Mouse (Mus musculus) heart, embryonic 16.5 days (tissue): ENCODE measurements at regions not wholly inside any gene's neighbourhood (a gene's known extent, or its start where the extent isn't known, plus 50 kb on each side); places are given as distances from the start of the nearest gene placed in this dataset.
A peak's percentile ranks its signal among the peaks of the same experiment; 100 is the strongest.

Experiments used
- ATAC-seq: fragments of 200-750 bp; cut with Nextera tagmentation; replicated peaks from 2 replicates; pipeline ENCODE4 v1.8.0; 2017; ENCODE audit warnings: moderate number of reproducible peaks; ENCODE audit not compliant: insufficient read depth, low FRiP score; ENCODE audit errors: extremely low read depth
- H3K27ac ChIP-seq: fragments of 300-500 bp; sonication (generic); 2 replicates; pipeline ENCODE4 v1.5.1; 2014; ENCODE audit warnings: mild to moderate bottlenecking, low read length, control low read depth, moderate library complexity
- H3K27me3 ChIP-seq: fragments of 300-500 bp; sonication (generic); 2 replicates; pipeline ENCODE4 v1.6.1; 2014; ENCODE audit warnings: low read length, mixed read lengths; ENCODE audit not compliant: control insufficient read depth, insufficient read depth
- H3K36me3 ChIP-seq: fragments of 300-500 bp; sonication (generic); 2 replicates; pipeline ENCODE4 v1.6.1; 2014; ENCODE audit not compliant: control insufficient read depth, insufficient read depth
- H3K4me1 ChIP-seq: fragments of 300-500 bp; sonication (generic); 2 replicates; pipeline ENCODE4 v1.6.1; 2014; ENCODE audit warnings: low read length, mixed read lengths; ENCODE audit not compliant: control insufficient read depth, insufficient read depth
- H3K4me2 ChIP-seq: fragments of 300-500 bp; sonication (generic); 2 replicates; pipeline ENCODE4 v1.6.1; 2014; ENCODE audit warnings: low read depth, mild to moderate bottlenecking, control low read depth, low read length
- H3K4me3 ChIP-seq: fragments of 300-500 bp; sonication (generic); 2 replicates; pipeline ENCODE4 v1.5.1; 2014; ENCODE audit warnings: mild to moderate bottlenecking, control low read depth, low read length
- H3K9ac ChIP-seq: fragments of 300-500 bp; sonication (generic); 2 replicates; pipeline ENCODE4 v1.6.1; 2014; ENCODE audit warnings: low read length, control low read depth
- H3K9me3 ChIP-seq: fragments of 300-500 bp; sonication (generic); replicated peaks from 2 replicates; pipeline ENCODE4 v1.6.1; 2016; ENCODE audit warnings: low read length; ENCODE audit not compliant: control insufficient read depth
- WGBS: fragments of 180-500 bp; shearing (Covaris S2); extraction: QIAGEN DNeasy Blood & Tissue Kit; methylation state at CpG from one replicate; pipeline ENCODE4 v1.1.7; 2014; 5-methylcytosine and 5-hydroxymethylcytosine counted together

DNA sequence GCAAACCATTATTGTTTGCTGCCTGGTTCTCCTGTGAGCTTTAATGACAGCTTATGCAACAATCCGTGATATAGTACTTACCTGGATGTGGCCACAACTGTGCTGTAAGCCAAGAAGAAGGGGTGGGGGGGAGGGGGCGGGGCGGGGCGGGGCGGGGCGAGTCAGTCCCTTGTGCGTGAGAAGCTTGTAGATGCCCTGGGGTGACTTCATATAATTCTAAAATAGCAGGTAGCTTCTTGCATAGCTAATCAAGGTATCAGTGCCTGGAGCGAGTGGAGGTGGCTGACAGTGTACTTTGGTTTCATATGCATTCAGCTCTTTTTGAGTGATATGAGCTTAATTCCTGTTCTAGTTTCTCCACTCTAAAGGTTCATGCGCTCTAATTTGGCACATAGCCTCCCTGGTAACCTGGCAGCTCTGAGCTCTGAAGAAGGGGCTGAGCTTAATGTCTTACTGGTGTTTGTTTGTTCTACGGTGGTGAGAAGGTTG lies 280.8 kb downstream of the Klf5 start:
- Histone ChIP-seq H3K9ac (no peak overlapping the region), H3K27ac (no peak overlapping the region), H3K4me1 (0 out of 2 replicates have a peak, but pooled peaks cover under 1% of the 10 kb centered on the region), H3K4me3 (peak overlapping the region; percentile 36), H3K36me3 (no peaks in the 10 kb centered on the region), H3K9me3 (no peaks in the 10 kb centered on the region), H3K27me3 (no peaks in the 10 kb centered on the region; the same call in 1 of the 2 replicates), H3K4me2 (peak overlapping the region; percentile 53)
- no peak for ATAC-seq
- 26% methylated on average over 10 of the region's 10 CpGs for WGBS

DNA sequence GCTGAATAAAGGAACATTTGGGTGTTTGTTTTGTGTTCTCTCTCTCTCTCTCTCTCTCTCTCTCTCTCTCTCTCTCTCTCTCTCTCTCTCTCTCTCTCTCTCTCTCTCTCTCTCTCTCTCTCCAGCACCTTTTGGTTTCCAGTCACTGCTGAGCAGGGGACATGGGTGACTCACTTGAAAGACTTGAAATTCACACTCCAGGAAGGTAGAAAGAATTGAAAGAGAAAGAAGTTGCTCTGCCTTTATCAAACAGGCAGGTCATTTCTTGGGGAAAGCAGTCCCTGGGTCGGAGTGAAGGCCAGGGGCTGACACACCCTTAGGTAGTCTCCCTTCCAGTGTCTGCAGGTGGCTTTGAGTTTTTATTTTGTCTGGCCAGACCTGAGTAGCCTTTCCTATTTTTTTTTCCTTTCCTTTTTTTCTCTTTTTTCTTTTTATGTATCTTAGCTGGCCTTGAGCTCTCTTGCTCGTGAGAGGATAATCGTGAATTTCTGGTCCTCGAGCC lies 281.3 kb downstream of the Klf5 start:
- no peaks in the 10 kb centered on the region for H3K9me3 ChIP-seq
- 0 out of 2 replicates have a peak, but pooled peaks cover 3% of the 10 kb centered on the region for H3K4me1 ChIP-seq
- no peak overlapping the region for H3K9ac ChIP-seq
- no peaks in the 10 kb centered on the region for H3K36me3 ChIP-seq
- peak overlapping the region; percentile 53 for H3K4me2 ChIP-seq
- H3K4me3 ChIP-seq, result no peak overlapping the region
- H3K27me3 ChIP-seq, result no peaks in the 10 kb centered on the region; the same call in 1 of the 2 replicates
- no peak for ATAC-seq
- WGBS, result 77% methylated on average over 4 of the region's 4 CpGs
- H3K27ac ChIP-seq, result no peak overlapping the region

DNA sequence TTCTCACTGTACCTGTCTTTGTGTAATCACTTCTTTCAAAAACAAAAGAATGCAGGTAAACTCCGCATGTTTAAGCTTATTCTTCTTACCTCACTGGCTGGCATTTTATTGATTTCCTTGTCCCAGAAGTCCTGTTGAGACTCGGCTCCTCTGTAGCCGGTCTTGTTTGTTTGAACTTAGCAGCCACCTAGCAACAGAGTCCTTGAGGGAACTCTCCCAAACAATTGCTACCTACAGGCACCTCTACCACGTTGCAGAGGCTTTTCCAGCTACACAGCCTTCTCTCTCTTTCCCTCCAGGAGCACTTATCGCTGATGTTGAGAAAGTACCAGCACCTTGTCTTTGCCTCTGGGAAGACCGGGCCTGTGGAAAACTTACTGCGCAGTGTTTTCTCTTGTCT lies 285.7 kb downstream of the Klf5 start:
- no peak for ATAC-seq
- Histone ChIP-seq H3K4me3 (no peak overlapping the region), H3K36me3 (no peaks in the 10 kb centered on the region), H3K9ac (no peak overlapping the region), H3K27ac (no peak overlapping the region), H3K4me2 (no peak overlapping the region), H3K27me3 (no peaks in the 10 kb centered on the region; the same call in 1 of the 2 replicates), H3K9me3 (no peaks in the 10 kb centered on the region), H3K4me1 (0 out of 2 replicates have a peak, but pooled peaks cover 3% of the 10 kb centered on the region)
- 39% methylated on average over 7 of the region's 7 CpGs for WGBS

DNA sequence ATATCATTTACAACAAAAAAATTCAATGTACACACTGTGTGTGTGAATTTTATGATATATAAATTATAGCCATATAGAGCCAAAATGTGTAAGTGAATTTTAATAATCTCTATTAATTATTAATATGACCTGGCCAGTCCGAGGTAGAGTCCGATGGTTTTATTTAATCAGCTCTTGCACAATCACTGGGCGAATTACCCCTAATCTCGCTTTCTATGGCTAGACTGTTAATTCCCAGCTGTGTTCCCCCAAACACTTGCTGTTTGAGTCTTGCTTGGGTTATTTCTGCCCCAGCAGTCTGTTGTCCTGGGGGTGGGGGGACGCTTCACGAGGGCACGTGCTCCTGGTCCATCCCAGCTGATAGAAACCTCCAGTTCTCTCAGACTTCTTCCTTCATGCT lies 287.5 kb downstream of the Klf5 start:
- ATAC-seq, result no peak

DNA sequence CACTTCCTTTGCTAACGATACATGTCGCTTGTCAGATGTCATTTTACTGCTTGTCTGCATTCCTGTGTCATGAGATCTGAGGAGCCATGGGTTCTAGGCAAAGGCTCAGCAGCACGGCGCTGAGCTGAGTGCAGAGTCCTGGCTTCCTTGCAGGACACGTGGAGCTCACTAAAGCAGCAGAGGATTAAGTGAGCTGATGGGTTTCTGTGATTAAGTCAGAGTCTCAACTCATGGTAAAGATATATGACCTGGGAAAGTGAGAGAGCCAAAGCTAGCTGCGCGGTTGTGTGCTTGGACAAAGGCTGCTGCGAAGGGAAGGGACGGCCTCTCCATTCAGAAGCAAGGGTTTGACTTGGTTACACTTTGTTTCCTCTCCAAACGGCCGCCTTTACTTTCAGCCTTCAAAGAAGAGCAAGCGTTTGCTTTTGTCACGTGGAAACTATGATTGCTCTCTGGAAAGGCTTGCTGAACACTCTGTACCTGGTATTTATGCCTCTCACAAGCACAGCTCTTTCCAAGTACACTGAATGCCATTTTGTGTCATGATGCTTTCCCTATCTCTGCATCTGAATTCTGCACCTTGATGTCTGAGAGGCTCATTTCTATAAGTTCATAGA lies 292.5 kb downstream of the Klf5 start:
- Histone ChIP-seq H3K9ac (no peak overlapping the region), H3K27me3 (no peaks in the 10 kb centered on the region), H3K4me3 (no peak overlapping the region), H3K27ac (no peak overlapping the region), H3K4me2 (peak overlapping the region; percentile 28; the same call in 1 of the 2 replicates), H3K9me3 (no peaks in the 10 kb centered on the region), H3K4me1 (peaks cover 6% of the 10 kb centered on the region; the same call in 1 of the 2 replicates), H3K36me3 (no peaks in the 10 kb centered on the region)
- WGBS, result 45% methylated on average over 13 of the region's 13 CpGs
- ATAC-seq, result no peak

More for the DNA sequence above, 287.5 kb downstream of the Klf5 start:
- Histone ChIP-seq H3K27me3 (no peaks in the 10 kb centered on the region; the same call in 1 of the 2 replicates), H3K9ac (no peak overlapping the region), H3K4me2 (no peak overlapping the region), H3K4me1 (peaks cover 7% of the 10 kb centered on the region; the same call in 1 of the 2 replicates), H3K36me3 (no peaks in the 10 kb centered on the region), H3K9me3 (no peaks in the 10 kb centered on the region), H3K27ac (no peak overlapping the region), H3K4me3 (no peak overlapping the region)
- WGBS, result 88% methylated on average over 7 of the region's 7 CpGs

DNA sequence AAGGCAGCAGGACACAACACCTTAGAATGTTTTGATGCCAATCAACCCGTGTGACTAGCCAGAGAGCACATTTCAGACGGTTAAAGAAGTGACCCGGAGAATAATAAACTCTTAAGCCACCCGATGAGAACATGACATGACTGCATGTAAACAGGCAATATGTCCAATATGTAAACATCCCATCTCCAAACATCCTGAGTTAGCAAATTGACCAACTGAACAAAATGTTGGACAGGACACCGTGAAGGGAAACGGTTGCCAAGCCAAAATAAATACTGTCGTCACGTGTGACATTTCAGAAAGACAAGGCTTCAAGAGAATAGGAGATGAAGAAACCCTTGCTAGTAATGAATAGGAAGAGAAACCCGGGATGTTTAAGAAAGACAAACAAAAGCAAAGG lies 294.4 kb downstream of the Klf5 start:
- 65% methylated on average over 9 of the region's 9 CpGs for WGBS
- Histone ChIP-seq H3K4me2 (no peak overlapping the region), H3K9me3 (no peaks in the 10 kb centered on the region), H3K9ac (no peak overlapping the region), H3K4me3 (no peak overlapping the region), H3K27ac (no peak overlapping the region), H3K27me3 (no peaks in the 10 kb centered on the region), H3K36me3 (no peaks in the 10 kb centered on the region), H3K4me1 (peaks cover 6% of the 10 kb centered on the region; the same call in 1 of the 2 replicates)
- ATAC-seq, result no peak

DNA sequence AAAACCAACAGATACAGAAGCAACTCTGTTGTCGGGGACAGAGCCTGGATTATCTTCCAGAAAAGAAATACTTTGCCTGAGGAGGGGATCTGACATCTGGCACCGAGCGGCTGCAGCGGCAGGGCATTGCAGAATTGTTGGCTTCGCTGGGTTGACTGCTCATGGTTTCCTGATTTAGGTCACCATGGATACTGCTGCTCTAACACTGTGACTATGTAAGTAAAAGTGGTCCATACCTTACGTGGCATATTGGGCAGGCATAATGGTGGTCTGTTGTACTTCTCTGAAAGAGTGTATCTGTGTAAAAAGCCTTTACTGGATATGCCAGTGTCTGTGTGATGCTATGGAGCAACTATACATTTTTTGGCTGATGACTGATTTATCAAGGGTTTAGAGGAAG lies 295.4 kb downstream of the Klf5 start:
- H3K4me3 ChIP-seq, result no peak overlapping the region
- H3K4me1 ChIP-seq, result peaks cover 6% of the 10 kb centered on the region; the same call in 1 of the 2 replicates
- WGBS, result 56% methylated on average over 6 of the region's 6 CpGs
- no peak for ATAC-seq
- no peaks in the 10 kb centered on the region for H3K9me3 ChIP-seq
- no peaks in the 10 kb centered on the region for H3K36me3 ChIP-seq
- H3K4me2 ChIP-seq, result no peak overlapping the region
- H3K9ac ChIP-seq, result no peak overlapping the region
- H3K27ac ChIP-seq, result no peak overlapping the region
- H3K27me3 ChIP-seq, result no peaks in the 10 kb centered on the region

DNA sequence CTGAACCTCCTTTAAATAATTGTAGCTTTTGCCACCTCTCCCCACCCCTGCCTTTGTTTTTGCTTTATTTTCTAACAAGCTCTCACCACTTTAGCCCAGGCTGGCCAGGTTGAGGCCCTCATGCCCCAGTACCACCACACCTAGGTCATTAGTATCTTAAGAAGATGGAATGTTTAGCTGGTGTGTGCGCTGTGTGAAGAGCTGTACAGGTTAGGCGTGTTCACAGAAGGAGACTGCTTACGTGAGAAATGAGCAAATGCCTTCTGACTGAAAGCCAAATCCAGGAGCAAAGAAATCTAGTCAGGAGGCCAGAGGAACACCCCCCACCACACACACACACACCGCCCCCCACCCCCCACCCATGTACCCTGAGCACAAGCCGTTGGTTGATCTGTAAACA lies 303.4 kb downstream of the Klf5 start:
- H3K9me3 ChIP-seq, result no peaks in the 10 kb centered on the region
- no peak overlapping the region for H3K4me3 ChIP-seq
- 82% methylated on average over 5 of the region's 5 CpGs for WGBS
- no peak overlapping the region for H3K27ac ChIP-seq
- H3K4me1 ChIP-seq, result no peaks in the 10 kb centered on the region
- H3K4me2 ChIP-seq, result no peak overlapping the region
- no peaks in the 10 kb centered on the region for H3K36me3 ChIP-seq
- H3K9ac ChIP-seq, result no peak overlapping the region
- ATAC-seq, result no peak
- no peaks in the 10 kb centered on the region for H3K27me3 ChIP-seq

DNA sequence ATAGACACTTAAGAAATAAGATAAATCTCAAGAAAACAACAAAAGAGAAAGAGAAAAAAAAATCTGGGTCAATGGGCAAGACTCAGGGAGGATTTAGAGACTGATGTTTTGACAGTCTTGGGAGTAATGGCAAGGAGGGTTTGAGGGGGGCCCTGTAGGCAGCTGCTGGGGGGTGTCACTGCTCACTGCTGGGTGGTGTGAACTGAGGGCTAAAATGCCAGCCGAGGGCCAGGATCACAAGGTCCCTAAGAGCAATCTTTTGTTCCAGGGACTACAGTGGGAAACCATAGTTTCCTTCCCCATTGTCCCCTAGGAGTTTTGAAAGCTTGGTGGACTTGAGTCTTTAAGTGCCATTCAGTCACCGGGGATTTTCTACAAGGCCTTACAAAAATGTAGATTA lies 304.8 kb downstream of the Klf5 start:
- H3K4me2 ChIP-seq, result no peak overlapping the region
- no peak for ATAC-seq
- no peak overlapping the region for H3K9ac ChIP-seq
- H3K27ac ChIP-seq, result no peak overlapping the region
- H3K4me3 ChIP-seq, result no peak overlapping the region
- no peaks in the 10 kb centered on the region for H3K9me3 ChIP-seq
- no peaks in the 10 kb centered on the region for H3K27me3 ChIP-seq
- no peaks in the 10 kb centered on the region for H3K4me1 ChIP-seq
- no peaks in the 10 kb centered on the region for H3K36me3 ChIP-seq
- WGBS, result 60% methylated on average over 2 of the region's 2 CpGs
